8 mouse cellular contexts compared by ENCODE assay signal in the genomic region with DNA sequence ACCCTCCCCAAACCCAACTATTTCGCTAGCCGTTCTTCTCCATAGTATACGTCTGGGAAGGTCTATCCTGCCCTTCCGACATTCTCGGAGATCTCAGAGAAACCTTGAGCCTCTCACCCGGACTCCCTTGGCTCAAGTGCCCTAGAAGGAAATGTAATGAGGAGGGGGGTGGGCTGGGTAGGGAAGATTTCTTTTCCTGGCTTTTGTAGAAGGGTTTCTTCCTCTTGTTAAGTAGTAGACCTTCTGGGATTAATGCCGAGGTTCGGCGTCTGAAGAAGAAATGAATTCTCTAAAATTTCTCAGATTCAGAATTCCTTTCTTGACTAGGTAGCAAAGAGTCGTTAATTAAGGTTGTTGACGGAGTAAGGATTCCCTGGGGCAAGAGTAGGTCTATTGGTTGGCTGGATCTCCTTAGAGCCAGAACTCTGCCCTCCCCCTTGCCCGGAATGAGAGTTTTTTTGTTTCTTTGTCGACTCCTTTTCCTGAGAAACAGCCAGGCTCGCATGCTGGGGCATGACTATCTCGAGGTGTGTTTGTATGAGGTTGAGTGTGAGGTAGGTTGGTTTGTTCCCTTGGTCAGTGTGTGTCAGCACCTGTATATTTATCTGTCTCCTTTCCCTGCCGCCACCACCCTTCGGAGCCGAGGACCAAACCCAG. TPM values are rescaled to one million over a fixed set of nuclear protein-coding genes. Genes with fewer than 3 reads are reported as not detected.
DNase-seq lines count a peak whose midpoint lies in the region; ATAC-seq and TF ChIP-seq lines count a peak whose summit lies in the region.

No protein-coding gene starts in this region.

- H3K9me3 ChIP-seq in hindbrain, embryonic 12.5 days (replicated peaks), result no peaks in the 10 kb centered on the region
- no peaks in the 10 kb centered on the region for H3K9me3 ChIP-seq in liver, embryonic 13.5 days (replicated peaks)

- peak overlapping the region; percentile 68 for H3K4me3 ChIP-seq in gastrocnemius, adult 2 months
- H3K4me3 ChIP-seq in hindbrain, embryonic 12.5 days, result peak overlapping the region; percentile 38
- peak overlapping the region; percentile 60 for H3K4me3 ChIP-seq in liver, embryonic 13.5 days (replicated peaks)

- H3K27ac ChIP-seq in gastrocnemius, adult 2 months, result peak overlapping the region; percentile 79
- H3K27ac ChIP-seq in hindbrain, embryonic 12.5 days, result no peak overlapping the region
- H3K27ac ChIP-seq in liver, embryonic 13.5 days, result peak overlapping the region; percentile 55

- peaks cover 41% of the 10 kb centered on the region for H3K27me3 ChIP-seq in hindbrain, embryonic 12.5 days
- H3K27me3 ChIP-seq in liver, embryonic 13.5 days, result peaks cover 48% of the 10 kb centered on the region

- peak overlapping the region; percentile 50 for H3K4me2 ChIP-seq in hindbrain, embryonic 12.5 days (replicated peaks)
- peak overlapping the region; percentile 63 for H3K4me2 ChIP-seq in liver, embryonic 13.5 days

- H3K4me1 ChIP-seq in hindbrain, embryonic 12.5 days, result peaks cover 5% of the 10 kb centered on the region
- H3K4me1 ChIP-seq in liver, embryonic 13.5 days (replicated peaks), result peaks cover 50% of the 10 kb centered on the region

- H3K9ac ChIP-seq in hindbrain, embryonic 12.5 days, result no peak overlapping the region
- H3K9ac ChIP-seq in liver, embryonic 13.5 days, result peak overlapping the region; percentile 59

- ATAC-seq in hindbrain, embryonic 12.5 days (ENCODE audit: low FRiP score), result 0 out of 2 replicates have a peak, but pooled peaks have one; percentile 9
- no peak for ATAC-seq in liver, embryonic 13.5 days (ENCODE audit: low read depth)

- no peaks in the 10 kb centered on the region for H3K36me3 ChIP-seq in hindbrain, embryonic 12.5 days
- H3K36me3 ChIP-seq in liver, embryonic 13.5 days, result no peaks in the 10 kb centered on the region

- no peak for DNase-seq in gastrocnemius, adult 2 months
- no peak for DNase-seq in gastrocnemius, adult 18-20 months (ENCODE audit: low spot score)
- peak; percentile 24 for DNase-seq in Muller cell, postnatal 12 days (ENCODE audit: inconsistent ontology term)
- DNase-seq in liver, embryonic 13.5 days, result no peak
- DNase-seq in ovary, postnatal 36 days (ENCODE audit: low spot score), result no peak
- DNase-seq in adipocyte (ENCODE audit: low spot score), result no peak
- no peak for DNase-seq in yolk sac, embryonic 10.5 days (ENCODE audit: low spot score)

- 7% methylated on average over 18 of the region's 18 CpGs for WGBS in hindbrain, embryonic 12.5 days
- 4% methylated on average over 18 of the region's 18 CpGs for WGBS in liver, embryonic 13.5 days (ENCODE audit: insufficient replicate concordance)

- intact Hi-C loops in gastrocnemius, adult 2 months (cut with DNase I), result no loop called here

- TF ChIP-seq CTCF in gastrocnemius, adult 2 months (IDR thresholded peaks at IDR 0.05), result no peak

RNA-seq across cellular contexts. Expression of gene F11r, which starts 0.8 kb away (rescaled TPM):
- 1 to 10 TPM; 4.2 to 6.0 TPM for total RNA-seq in gastrocnemius, adult 2 months (2021)
- total RNA-seq in gastrocnemius, adult 18-20 months (2021), result 1 to 10 TPM; 3.7 to 7.0 TPM
- polyA plus RNA-seq in hindbrain, embryonic 12.5 days (2016; fragmentation: Nextera tagmentation; extraction: Ambion mirVana), result 14.5 and 18.6 TPM in 2 replicates
- 20.6 and 24.3 TPM in 2 replicates for polyA plus RNA-seq in liver, embryonic 13.5 days (2015; fragmentation: Nextera tagmentation; extraction: Ambion mirVana)

RNA-seq across cellular contexts. Expression of gene Tstd1, which starts 19.5 kb away (rescaled TPM):
- under 1 TPM; 0.84 to 0.92 TPM for total RNA-seq in gastrocnemius, adult 2 months (2021)
- under 1 TPM; 0.48 to 0.93 TPM for total RNA-seq in gastrocnemius, adult 18-20 months (2021)
- polyA plus RNA-seq in hindbrain, embryonic 12.5 days (2016; fragmentation: Nextera tagmentation; extraction: Ambion mirVana), result 8.1 and 9.4 TPM in 2 replicates
- 1.3 and 1.6 TPM in 2 replicates for polyA plus RNA-seq in liver, embryonic 13.5 days (2015; fragmentation: Nextera tagmentation; extraction: Ambion mirVana)

RNA-seq across cellular contexts. Expression of gene Usf1, which starts 27.0 kb away (rescaled TPM):
- 10 to 100 TPM; 29.9 to 36.8 TPM for total RNA-seq in gastrocnemius, adult 2 months (2021)
- total RNA-seq in gastrocnemius, adult 18-20 months (2021), result 10 to 100 TPM; 24.7 to 26.1 TPM
- polyA plus RNA-seq in hindbrain, embryonic 12.5 days (2016; fragmentation: Nextera tagmentation; extraction: Ambion mirVana), result 175 and 182 TPM in 2 replicates
- polyA plus RNA-seq in liver, embryonic 13.5 days (2015; fragmentation: Nextera tagmentation; extraction: Ambion mirVana), result 20.9 and 25.3 TPM in 2 replicates

RNA-seq across cellular contexts. Expression of gene Arhgap30, which starts 49.4 kb away (rescaled TPM):
- under 1 TPM; 0.38 to 0.73 TPM for total RNA-seq in gastrocnemius, adult 2 months (2021)
- under 1 TPM; 0.53 to 0.90 TPM for total RNA-seq in gastrocnemius, adult 18-20 months (2021)
- 0.83 and 0.98 TPM in 2 replicates for polyA plus RNA-seq in hindbrain, embryonic 12.5 days (2016; fragmentation: Nextera tagmentation; extraction: Ambion mirVana)
- polyA plus RNA-seq in liver, embryonic 13.5 days (2015; fragmentation: Nextera tagmentation; extraction: Ambion mirVana), result 3.3 and 3.8 TPM in 2 replicates
